Comparison of ENCODE assay signal across 21 mouse cellular contexts in the genomic region with DNA sequence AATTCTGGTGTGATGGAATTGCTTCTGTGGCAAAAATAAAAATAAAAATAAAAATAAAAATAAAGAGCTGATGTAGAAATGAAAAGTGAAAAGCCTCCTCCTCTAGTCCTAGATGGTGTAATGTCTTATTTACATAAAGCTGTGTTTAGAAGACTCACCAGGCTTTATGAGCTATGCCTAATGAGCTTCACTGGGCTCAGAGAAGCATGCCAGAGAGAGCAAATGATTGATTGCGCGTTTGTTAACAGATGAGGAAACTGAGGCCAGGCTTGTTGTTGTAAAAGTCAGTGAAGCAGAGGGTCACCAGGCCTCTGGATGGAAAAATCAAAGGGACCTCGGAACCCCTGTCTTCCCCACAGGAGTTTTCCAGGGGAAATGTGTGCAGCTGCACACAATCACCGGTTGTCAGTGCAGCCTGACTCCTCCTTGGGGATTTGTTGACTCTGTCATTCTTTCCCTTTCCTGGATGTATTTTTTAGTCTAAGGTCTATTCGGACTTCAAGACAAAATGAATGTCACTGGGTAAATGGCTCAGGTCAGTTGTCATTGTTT.
DNase-seq lines count a peak whose midpoint lies in the region; ATAC-seq lines count a peak whose summit lies in the region.
"Had no signal": no experiment of that assay in that cellular context is flagged by ENCODE, and none has a peak within 500 bp of the region (broad histone marks: within the 10 kb centered on the region; RNA-seq: fewer than 3 reads in every experiment).

No protein-coding gene starts in this region.

- peaks cover 9% of the 10 kb centered on the region for H3K4me1 ChIP-seq in kidney, embryonic 15.5 days
- H3K4me1 ChIP-seq in midbrain, embryonic 11.5 days (ENCODE audit: control insufficient read depth, insufficient read depth, low read length) = no peaks in the 10 kb centered on the region
- H3K4me1 ChIP-seq in midbrain, embryonic 14.5 days (ENCODE audit: control insufficient read depth, insufficient read depth, low read length) = no peaks in the 10 kb centered on the region
- H3K4me1 ChIP-seq in forebrain, embryonic 13.5 days = no peaks in the 10 kb centered on the region
- H3K4me1 ChIP-seq: embryonic facial prominence, embryonic 15.5 days; forebrain, embryonic 15.5 days; hindbrain, embryonic 13.5 days had no signal

- H3K9me3 ChIP-seq in kidney, embryonic 15.5 days (replicated peaks) = no peaks in the 10 kb centered on the region
- H3K9me3 ChIP-seq in midbrain, embryonic 11.5 days (ENCODE audit: control insufficient read depth, low read length) = no peaks in the 10 kb centered on the region
- H3K9me3 ChIP-seq in midbrain, embryonic 14.5 days (ENCODE audit: control insufficient read depth, low read length) = no peaks in the 10 kb centered on the region
- H3K9me3 ChIP-seq in forebrain, embryonic 13.5 days (replicated peaks) = no peaks in the 10 kb centered on the region
- H3K9me3 ChIP-seq: embryonic facial prominence, embryonic 15.5 days; forebrain, embryonic 10.5 days; forebrain, embryonic 15.5 days; hindbrain, embryonic 13.5 days had no signal

- peak; percentile 8 for DNase-seq in embryo, embryonic 10 days (ENCODE audit: low spot score)
- DNase-seq in embryo, embryonic 9.5 days (ENCODE audit: extremely low spot score) = no peak
- no peak for DNase-seq in kidney, postnatal 10 days
- peak; percentile 69 for DNase-seq in midbrain, embryonic 11.5 days (ENCODE audit: low spot score, missing footprints)
- DNase-seq in midbrain, embryonic 14.5 days = no peak
- DNase-seq: adrenal gland, postnatal 10 days; B cell, adult 2 months; cerebellum, adult 11 months; cerebellum, adult 8-10 months; cerebellum, postnatal 14 days; gastrocnemius, postnatal 14 days; heart, postnatal 14 days had no signal

- no peaks in the 10 kb centered on the region for H3K27me3 ChIP-seq in kidney, embryonic 15.5 days
- H3K27me3 ChIP-seq in midbrain, embryonic 11.5 days (ENCODE audit: control insufficient read depth, insufficient read depth, low read length) = no peaks in the 10 kb centered on the region
- H3K27me3 ChIP-seq in midbrain, embryonic 14.5 days (ENCODE audit: control insufficient read depth, insufficient read depth, low read length) = no peaks in the 10 kb centered on the region
- H3K27me3 ChIP-seq in forebrain, embryonic 13.5 days = no peaks in the 10 kb centered on the region
- H3K27me3 ChIP-seq: embryonic facial prominence, embryonic 15.5 days; forebrain, embryonic 15.5 days; hindbrain, embryonic 13.5 days had no signal

- H3K27ac ChIP-seq in kidney, embryonic 15.5 days = no peak overlapping the region
- H3K27ac ChIP-seq in midbrain, embryonic 11.5 days (ENCODE audit: low read depth, low read length) = no peak overlapping the region
- H3K27ac ChIP-seq in midbrain, embryonic 14.5 days (replicated peaks; ENCODE audit: low read depth, low read length) = no peak overlapping the region
- H3K27ac ChIP-seq in forebrain, embryonic 13.5 days = no peak overlapping the region
- H3K27ac ChIP-seq: embryonic facial prominence, embryonic 15.5 days; forebrain, embryonic 10.5 days; forebrain, embryonic 15.5 days; hindbrain, embryonic 13.5 days; hindbrain, postnatal 0 days had no signal

- no peak overlapping the region for H3K9ac ChIP-seq in kidney, embryonic 15.5 days
- H3K9ac ChIP-seq in midbrain, embryonic 11.5 days (ENCODE audit: low read length) = no peak overlapping the region
- H3K9ac ChIP-seq in midbrain, embryonic 14.5 days (replicated peaks; ENCODE audit: low read length) = no peak overlapping the region
- H3K9ac ChIP-seq in forebrain, embryonic 13.5 days = no peak overlapping the region
- H3K9ac ChIP-seq: embryonic facial prominence, embryonic 15.5 days; forebrain, embryonic 15.5 days; hindbrain, embryonic 13.5 days had no signal

- WGBS in kidney, embryonic 15.5 days = 25% methylated on average over 5 of the region's 5 CpGs
- WGBS in midbrain, embryonic 11.5 days = 62% methylated on average over 5 of the region's 5 CpGs
- WGBS in midbrain, embryonic 14.5 days = 68% methylated on average over 5 of the region's 5 CpGs
- WGBS in forebrain, embryonic 13.5 days = 60% methylated on average over 5 of the region's 5 CpGs

- H3K4me3 ChIP-seq in kidney, embryonic 15.5 days (replicated peaks) = no peak overlapping the region
- H3K4me3 ChIP-seq in midbrain, embryonic 11.5 days (ENCODE audit: low read depth, low read length) = no peak overlapping the region
- H3K4me3 ChIP-seq in midbrain, embryonic 14.5 days (replicated peaks; ENCODE audit: low read depth, low read length) = no peak overlapping the region
- no peak overlapping the region for H3K4me3 ChIP-seq in forebrain, embryonic 13.5 days
- H3K4me3 ChIP-seq: embryonic facial prominence, embryonic 15.5 days; erythroblast, embryonic 14.5 days; forebrain, embryonic 10.5 days; forebrain, embryonic 15.5 days; hindbrain, embryonic 13.5 days had no signal

- peak; percentile 79 for ATAC-seq in kidney, embryonic 15.5 days (replicated peaks; ENCODE audit: low FRiP score)
- no peak for ATAC-seq in midbrain, embryonic 11.5 days (ENCODE audit: low FRiP score)
- no peak for ATAC-seq in midbrain, embryonic 14.5 days (ENCODE audit: low FRiP score, low TSS enrichment)
- ATAC-seq in forebrain, embryonic 13.5 days = no peak
- ATAC-seq: CD4-positive, CD25-positive, alpha-beta regulatory T cell, adult 4 months; forebrain, embryonic 15.5 days; hindbrain, postnatal 0 days had no signal

- H3K36me3 ChIP-seq in kidney, embryonic 15.5 days = no peaks in the 10 kb centered on the region
- no peaks in the 10 kb centered on the region for H3K36me3 ChIP-seq in midbrain, embryonic 11.5 days (ENCODE audit: control insufficient read depth, insufficient read depth, low read length)
- no peaks in the 10 kb centered on the region for H3K36me3 ChIP-seq in midbrain, embryonic 14.5 days (ENCODE audit: control insufficient read depth, insufficient read depth, low read length)
- no peaks in the 10 kb centered on the region for H3K36me3 ChIP-seq in forebrain, embryonic 13.5 days (ENCODE audit: poor library complexity, severe bottlenecking)
- H3K36me3 ChIP-seq: embryonic facial prominence, embryonic 15.5 days; forebrain, embryonic 10.5 days; forebrain, embryonic 15.5 days; hindbrain, embryonic 13.5 days had no signal

- H3K4me2 ChIP-seq in kidney, embryonic 15.5 days = no peak overlapping the region
- no peak overlapping the region for H3K4me2 ChIP-seq in midbrain, embryonic 11.5 days
- H3K4me2 ChIP-seq in midbrain, embryonic 14.5 days (ENCODE audit: low read length) = no peak overlapping the region
- H3K4me2 ChIP-seq in forebrain, embryonic 13.5 days = no peak overlapping the region
- H3K4me2 ChIP-seq: embryonic facial prominence, embryonic 15.5 days; forebrain, embryonic 15.5 days; hindbrain, embryonic 13.5 days had no signal

Comparison
In these comparisons a context has a peak if more than half of its experiments do, and no peak if none do; other contexts are left out.
1. DNase-seq: peak in embryo, embryonic 10 days (single experiment) and midbrain, embryonic 11.5 days (single experiment); none in embryo, embryonic 9.5 days (single experiment), kidney, postnatal 10 days (single experiment) and midbrain, embryonic 14.5 days (single experiment).